ENCODE assay signal across 11 mouse cellular contexts in genomic region chr11:69623006-69623405, GRCm38 (mm10). TPM values are rescaled to one million over a fixed set of nuclear protein-coding genes. Genes with fewer than 3 reads are reported as not detected.
DNase-seq lines count a peak whose midpoint lies in the region; ATAC-seq and TF ChIP-seq lines count a peak whose summit lies in the region.
"Had no signal": no experiment of that assay in that cellular context is flagged by ENCODE, and none has a peak within 500 bp of the region (broad histone marks: within the 10 kb centered on the region; RNA-seq: fewer than 3 reads in every experiment).

No protein-coding gene starts in this region.

- 0 out of 2 replicates have a peak overlapping the region, but pooled peaks have one; percentile 40 for H3K4me3 ChIP-seq in neural tube, embryonic 11.5 days (ENCODE audit: low read depth, low read length)
- H3K4me3 ChIP-seq in forebrain, postnatal 0 days (ENCODE audit: low read depth, low read length), result peak overlapping the region; percentile 50; the same call in 1 of the 2 replicates
- H3K4me3 ChIP-seq in liver, embryonic 14.5 days (ENCODE audit: insufficient read depth in 1 of 2, low read depth in 2 of 2, low read length in 2 of 2), result no peak overlapping the region
- 0 out of 2 replicates have a peak overlapping the region, but pooled peaks have one; percentile 52 for H3K4me3 ChIP-seq in stomach, postnatal 0 days (ENCODE audit: low read depth, low read length)

- no peaks in the 10 kb centered on the region for H3K9me3 ChIP-seq in neural tube, embryonic 11.5 days (ENCODE audit: control insufficient read depth, low read length)
- no peaks in the 10 kb centered on the region for H3K9me3 ChIP-seq in forebrain, postnatal 0 days (ENCODE audit: low read length)
- no peaks in the 10 kb centered on the region for H3K9me3 ChIP-seq in liver, embryonic 14.5 days (ENCODE audit: control insufficient read depth, low read length)
- H3K9me3 ChIP-seq in stomach, postnatal 0 days (ENCODE audit: control insufficient read depth, low read length), result no peaks in the 10 kb centered on the region

- no peak overlapping the region for H3K27ac ChIP-seq in neural tube, embryonic 11.5 days (ENCODE audit: low read depth, low read length)
- H3K27ac ChIP-seq in forebrain, postnatal 0 days (ENCODE audit: low read depth, low read length), result peak overlapping the region; percentile 50; the same call in 1 of the 2 replicates
- H3K27ac ChIP-seq in liver, embryonic 14.5 days, result no peak overlapping the region
- no peak overlapping the region for H3K27ac ChIP-seq in stomach, postnatal 0 days (replicated peaks)

- no peaks in the 10 kb centered on the region; the same call in 1 of the 2 replicates for H3K36me3 ChIP-seq in neural tube, embryonic 11.5 days (ENCODE audit: control insufficient read depth, insufficient read depth, low read length)
- no peaks in the 10 kb centered on the region for H3K36me3 ChIP-seq in forebrain, postnatal 0 days (ENCODE audit: insufficient read depth)
- no peaks in the 10 kb centered on the region for H3K36me3 ChIP-seq in liver, embryonic 14.5 days (replicated peaks; ENCODE audit: control insufficient read depth, insufficient read depth, low read depth)
- H3K36me3 ChIP-seq in stomach, postnatal 0 days (ENCODE audit: control insufficient read depth, insufficient read depth, low read length), result no peaks in the 10 kb centered on the region

- H3K27me3 ChIP-seq in neural tube, embryonic 11.5 days (ENCODE audit: control insufficient read depth, insufficient read depth, low read length), result no peaks in the 10 kb centered on the region
- no peaks in the 10 kb centered on the region for H3K27me3 ChIP-seq in forebrain, postnatal 0 days (ENCODE audit: insufficient read depth, low read length)
- H3K27me3 ChIP-seq in liver, embryonic 14.5 days (ENCODE audit: control insufficient read depth, insufficient read depth, low read length), result no peaks in the 10 kb centered on the region
- no peaks in the 10 kb centered on the region for H3K27me3 ChIP-seq in stomach, postnatal 0 days (ENCODE audit: control insufficient read depth, insufficient read depth, low read length)

- H3K4me1 ChIP-seq in neural tube, embryonic 11.5 days (ENCODE audit: control insufficient read depth, insufficient read depth, low read length), result peaks cover 8% of the 10 kb centered on the region
- peaks cover 9% of the 10 kb centered on the region for H3K4me1 ChIP-seq in forebrain, postnatal 0 days (ENCODE audit: insufficient read depth)
- H3K4me1 ChIP-seq in liver, embryonic 14.5 days (replicated peaks; ENCODE audit: control insufficient read depth in 2 of 2, insufficient read depth in 2 of 2, low read length in 1 of 2), result peaks cover 16 to 28% of the 10 kb centered on the region in 2 experiments
- no peaks in the 10 kb centered on the region for H3K4me1 ChIP-seq in stomach, postnatal 0 days (replicated peaks; ENCODE audit: control insufficient read depth, insufficient read depth)

- no peak for ATAC-seq in neural tube, embryonic 11.5 days (ENCODE audit: insufficient read depth, low FRiP score, low TSS enrichment)
- ATAC-seq in forebrain, postnatal 0 days, result no peak
- no peak for ATAC-seq in liver, embryonic 14.5 days (ENCODE audit: insufficient read depth)
- no peak for ATAC-seq in stomach, postnatal 0 days (ENCODE audit: low FRiP score, low TSS enrichment)
- ATAC-seq in cerebellum, adult (ENCODE audit: insufficient number of reproducible peaks, low FRiP score, low TSS enrichment), result no peak

- 64% methylated on average over 4 of the region's 4 CpGs for WGBS in neural tube, embryonic 11.5 days
- WGBS in forebrain, postnatal 0 days, result 77% methylated on average over 4 of the region's 4 CpGs
- WGBS in liver, embryonic 14.5 days (ENCODE audit: insufficient replicate concordance), result 69% methylated on average over 4 of the region's 4 CpGs
- 75% methylated on average over 4 of the region's 4 CpGs for WGBS in stomach, postnatal 0 days

- H3K9ac ChIP-seq in neural tube, embryonic 11.5 days (ENCODE audit: low read length), result no peak overlapping the region; the same call in 1 of the 2 replicates
- H3K9ac ChIP-seq in forebrain, postnatal 0 days, result peak overlapping the region; percentile 69
- no peak overlapping the region for H3K9ac ChIP-seq in liver, embryonic 14.5 days (replicated peaks)
- H3K9ac ChIP-seq in stomach, postnatal 0 days (ENCODE audit: low read length), result 0 out of 2 replicates have a peak overlapping the region, but pooled peaks have one; percentile 68

- TF ChIP-seq EP300 in liver, embryonic 14.5 days (IDR thresholded peaks at IDR 0.05; ENCODE audit: low read depth), result no peak
- TF ChIP-seq EP300 in stomach, postnatal 0 days (optimal IDR thresholded peaks at IDR 0.05), result no peak

- no peak for TF ChIP-seq CTCF in forebrain, postnatal 0 days (IDR thresholded peaks at IDR 0.05; ENCODE audit: low read depth)
- no peak for TF ChIP-seq CTCF in liver, embryonic 14.5 days (IDR thresholded peaks at IDR 0.05; ENCODE audit: low read depth)
- no peak for TF ChIP-seq CTCF in stomach, postnatal 0 days (IDR thresholded peaks at IDR 0.05; ENCODE audit: low read depth)

- no peak for DNase-seq in neural tube, embryonic 11.5 days (ENCODE audit: low spot score)
- no peak for DNase-seq in neural tube, embryonic 10.5 days (ENCODE audit: extremely low spot score, low spot score)
- no peak for DNase-seq in forebrain, postnatal 0 days
- DNase-seq in liver, embryonic 14.5 days (ENCODE audit: low read depth in 3 of 3, low spot score in 3 of 3), result no peak
- no peak for DNase-seq in stomach, postnatal 0 days (ENCODE audit: low spot score)
- no peak for DNase-seq in urinary bladder, postnatal 36 days (ENCODE audit: low spot score in 2 of 2)
- DNase-seq in MN1 (ENCODE audit: low spot score), result no peak
- DNase-seq: gastrocnemius, postnatal 14 days; thymus, adult 2 months had no signal

- H3K4me2 ChIP-seq in neural tube, embryonic 11.5 days (ENCODE audit: low read depth), result peak overlapping the region; percentile 69; the same call in 1 of the 2 replicates
- peak overlapping the region; percentile 63 for H3K4me2 ChIP-seq in forebrain, postnatal 0 days (ENCODE audit: low read depth)
- H3K4me2 ChIP-seq in liver, embryonic 14.5 days (ENCODE audit: low read depth), result peak overlapping the region; percentile 84
- H3K4me2 ChIP-seq in stomach, postnatal 0 days (replicated peaks; ENCODE audit: low read depth), result peak overlapping the region; percentile 70; the same call in 1 of the 2 replicates

RNA-seq across cellular contexts. Expression of gene Sat2, which starts 1.2 kb away (rescaled TPM):
- polyA plus RNA-seq in neural tube, embryonic 11.5 days (2014; fragmentation: Nextera tagmentation; extraction: Ambion mirVana), result 14.9 and 19.0 TPM in 2 replicates
- 8.6 and 18.9 TPM in 2 replicates for total RNA-seq in forebrain, postnatal 0 days (2014; rRNA removed)
- polyA plus RNA-seq in forebrain, postnatal 0 days (2015; fragmentation: Nextera tagmentation; extraction: Ambion mirVana), result 27.3 and 28.0 TPM in 2 replicates
- 3.7 and 5.1 TPM in 2 replicates for polyA plus RNA-seq in liver, embryonic 14.5 days (2012; rRNA removed)
- polyA plus RNA-seq in liver, embryonic 14.5 days (2014; fragmentation: Nextera tagmentation; extraction: Ambion mirVana), result 10.0 and 10.4 TPM in 2 replicates
- 14.4 and 15.5 TPM in 2 replicates for polyA plus RNA-seq in stomach, postnatal 0 days (2015; fragmentation: Nextera tagmentation; extraction: Ambion mirVana)
- total RNA-seq: neutrophil, adult 5-6 weeks had no signal

RNA-seq across cellular contexts. Expression of gene Shbg, which starts 5.3 kb away (rescaled TPM):
- polyA plus RNA-seq in neural tube, embryonic 11.5 days (2014; fragmentation: Nextera tagmentation; extraction: Ambion mirVana), result not detected in 2 replicates
- total RNA-seq in forebrain, postnatal 0 days (2014; rRNA removed), result not detected in 2 replicates
- not detected in 2 replicates for polyA plus RNA-seq in forebrain, postnatal 0 days (2015; fragmentation: Nextera tagmentation; extraction: Ambion mirVana)
- 21.4 and 23.5 TPM in 2 replicates for polyA plus RNA-seq in liver, embryonic 14.5 days (2012; rRNA removed)
- polyA plus RNA-seq in liver, embryonic 14.5 days (2014; fragmentation: Nextera tagmentation; extraction: Ambion mirVana), result 28.4 and 33.2 TPM in 2 replicates
- not detected in 2 replicates for polyA plus RNA-seq in stomach, postnatal 0 days (2015; fragmentation: Nextera tagmentation; extraction: Ambion mirVana)
- total RNA-seq: neutrophil, adult 5-6 weeks had no signal
- polyA plus RNA-seq: thymus, adult 2 months had no signal

RNA-seq across cellular contexts. Expression of gene Fxr2, which starts 9.8 kb away (rescaled TPM):
- polyA plus RNA-seq in neural tube, embryonic 11.5 days (2014; fragmentation: Nextera tagmentation; extraction: Ambion mirVana), result 36.4 and 40.3 TPM in 2 replicates
- total RNA-seq in forebrain, postnatal 0 days (2014; rRNA removed), result 83.9 and 94.5 TPM in 2 replicates
- polyA plus RNA-seq in forebrain, postnatal 0 days (2015; fragmentation: Nextera tagmentation; extraction: Ambion mirVana), result 23.1 and 25.2 TPM in 2 replicates
- polyA plus RNA-seq in liver, embryonic 14.5 days (2012; rRNA removed), result 18.4 and 21.7 TPM in 2 replicates
- 5.4 and 7.7 TPM in 2 replicates for polyA plus RNA-seq in liver, embryonic 14.5 days (2014; fragmentation: Nextera tagmentation; extraction: Ambion mirVana)
- 10.8 and 11.6 TPM in 2 replicates for polyA plus RNA-seq in stomach, postnatal 0 days (2015; fragmentation: Nextera tagmentation; extraction: Ambion mirVana)

RNA-seq across cellular contexts. Expression of gene Atp1b2, which starts 17.3 kb away (rescaled TPM):
- polyA plus RNA-seq in neural tube, embryonic 11.5 days (2014; fragmentation: Nextera tagmentation; extraction: Ambion mirVana), result 7.2 and 7.7 TPM in 2 replicates
- 38.9 and 74.0 TPM in 2 replicates for total RNA-seq in forebrain, postnatal 0 days (2014; rRNA removed)
- 83.2 and 106 TPM in 2 replicates for polyA plus RNA-seq in forebrain, postnatal 0 days (2015; fragmentation: Nextera tagmentation; extraction: Ambion mirVana)
- polyA plus RNA-seq in liver, embryonic 14.5 days (2012; rRNA removed), result 20.6 and 25.2 TPM in 2 replicates
- 21.3 and 29.8 TPM in 2 replicates for polyA plus RNA-seq in liver, embryonic 14.5 days (2014; fragmentation: Nextera tagmentation; extraction: Ambion mirVana)
- polyA plus RNA-seq in stomach, postnatal 0 days (2015; fragmentation: Nextera tagmentation; extraction: Ambion mirVana), result 5.3 and 7.2 TPM in 2 replicates
- total RNA-seq: neutrophil, adult 5-6 weeks had no signal

RNA-seq across cellular contexts. Expression of gene Sox15, which starts 32.1 kb away (rescaled TPM):
- not detected in 2 replicates for polyA plus RNA-seq in neural tube, embryonic 11.5 days (2014; fragmentation: Nextera tagmentation; extraction: Ambion mirVana)
- not detected in 2 replicates for total RNA-seq in forebrain, postnatal 0 days (2014; rRNA removed)
- not detected in 2 replicates for polyA plus RNA-seq in forebrain, postnatal 0 days (2015; fragmentation: Nextera tagmentation; extraction: Ambion mirVana)
- not detected in 2 replicates for polyA plus RNA-seq in liver, embryonic 14.5 days (2012; rRNA removed)
- polyA plus RNA-seq in liver, embryonic 14.5 days (2014; fragmentation: Nextera tagmentation; extraction: Ambion mirVana), result not detected in 2 replicates
- polyA plus RNA-seq in stomach, postnatal 0 days (2015; fragmentation: Nextera tagmentation; extraction: Ambion mirVana), result 7.7 and 7.9 TPM in 2 replicates
- total RNA-seq: gastrocnemius, postnatal 14 days had no signal

Comparison
In these comparisons a context has a peak if more than half of its experiments do, and no peak if none do; other contexts are left out.
1. H3K4me3 ChIP-seq: peak in neural tube, embryonic 11.5 days (single experiment), forebrain, postnatal 0 days (single experiment) and stomach, postnatal 0 days (single experiment); none in liver, embryonic 14.5 days (0 of 2).
2. H3K9ac ChIP-seq: peak in forebrain, postnatal 0 days (single experiment) and stomach, postnatal 0 days (single experiment); none in neural tube, embryonic 11.5 days (single experiment) and liver, embryonic 14.5 days (single experiment).
3. RNA of gene Shbg, which starts 5.3 kb away (polyA plus RNA-seq): 21.4 to 33.2 TPM in liver, embryonic 14.5 days; not detected in forebrain, postnatal 0 days, not detected in neural tube, embryonic 11.5 days and not detected in stomach, postnatal 0 days; every median in the first group is over 10 times any median in the second.
4. Peak in every context shown above with its lines, with median percentiles within 50 percentile points of each other: H3K4me2 ChIP-seq.